Mouse (Mus musculus): ENCODE data around the gene Rack1.

DNA sequence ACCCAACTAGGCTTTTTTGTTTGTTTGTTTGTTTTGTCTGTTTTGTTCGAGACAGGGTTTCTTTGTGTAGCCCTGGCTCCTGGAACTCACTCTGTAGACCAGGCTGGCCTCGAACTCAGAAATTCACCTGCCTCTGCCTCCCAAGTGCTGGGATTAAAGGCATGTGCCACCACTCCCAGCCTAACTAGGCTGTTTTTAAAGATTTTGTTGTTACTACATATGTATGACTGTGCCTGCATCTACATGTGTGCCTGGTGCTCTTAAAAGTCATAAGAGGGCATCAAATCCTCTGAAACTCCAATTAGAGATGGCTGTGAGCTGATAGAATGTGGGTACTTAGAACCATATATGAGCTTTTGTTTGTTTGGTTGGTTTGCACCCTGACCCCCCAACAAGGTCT, 31.1 kb downstream of the Rack1 start:
- no peak for TF ChIP-seq CTCF (conservative IDR thresholded peaks at IDR 0.05 in 1 of 2, IDR thresholded peaks at IDR 0.05 in 1 of 2; ENCODE audit: low read depth in 2 of 2, low read length in 2 of 2)
- TF ChIP-seq EP300 (IDR thresholded peaks at IDR 0.05; ENCODE audit: low read length), result no peak
- no peak for TF ChIP-seq PAX5 (IDR thresholded peaks at IDR 0.05; ENCODE audit: low read length)
- TF ChIP-seq POLR2A (IDR thresholded peaks at IDR 0.05; ENCODE audit: low read depth, low read length), result no peak
- no peak for TF ChIP-seq JUN (IDR thresholded peaks at IDR 0.05; ENCODE audit: insufficient read depth, low read depth, low read length)
- TF ChIP-seq NELFE (IDR thresholded peaks at IDR 0.05; ENCODE audit: low read depth, low read length), result no peak
- TF ChIP-seq KAT2A (IDR thresholded peaks at IDR 0.05; ENCODE audit: insufficient replicate concordance, low read length), result no peak
- TF ChIP-seq E2F4 (IDR thresholded peaks at IDR 0.05; ENCODE audit: insufficient replicate concordance, low read depth, low read length), result no peak
- TF ChIP-seq ZC3H11A (IDR thresholded peaks at IDR 0.05; ENCODE audit: low read depth, low read length), result no peak
- TF ChIP-seq GABPA (IDR thresholded peaks at IDR 0.05; ENCODE audit: insufficient replicate concordance, low read depth, low read length), result no peak
